Mouse (Mus musculus): Measurements from ENCODE around the gene Urb1. TPM values are rescaled to one million over a fixed set of nuclear protein-coding genes. Genes with fewer than 3 reads are reported as not detected.

Gene Urb1
- total and polyA plus RNA-seq, 3 experiments: 21.1 to 34.5 (median 29.4) TPM

DNA sequence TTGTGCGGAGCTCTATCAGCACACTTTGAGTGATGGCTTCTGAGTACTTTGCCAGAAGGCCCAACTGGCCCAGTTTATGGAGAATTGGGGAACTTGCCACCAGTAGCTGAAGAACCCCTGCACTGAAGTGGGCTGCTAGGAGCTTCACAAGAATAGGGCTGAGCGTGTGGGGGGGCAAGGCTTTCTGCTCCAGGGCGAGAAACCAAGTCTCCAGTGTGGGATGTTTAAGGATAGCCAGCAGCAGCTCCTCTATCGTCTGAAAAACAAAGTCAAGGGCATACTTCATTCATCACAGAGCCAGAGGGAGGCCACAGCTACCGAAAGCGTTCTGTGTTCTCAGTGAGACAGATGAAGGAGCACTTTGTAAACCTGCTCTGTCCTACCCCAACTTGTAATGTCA, 35.6 kb downstream of the Urb1 start:
- Histone ChIP-seq H3K79me2 (replicated peaks; ENCODE audit: control insufficient read depth, extremely low read depth, insufficient read depth, poor library complexity, severe bottlenecking) (no peaks in the 10 kb centered on the region), H3K27me3 (replicated peaks) (no peaks in the 10 kb centered on the region), H3K27ac (ENCODE audit: insufficient read depth, low read depth) (no peak overlapping the region), H3K4me3 (replicated peaks in 1 of 3; ENCODE audit: low read depth in 2 of 3, low read length in 2 of 3, poor library complexity in 1 of 3) (no peak overlapping the region), H3K4me1 (ENCODE audit: control insufficient read depth in 1 of 2, insufficient read depth in 2 of 2) (no peaks in the 10 kb centered on the region), H3K9ac (ENCODE audit: insufficient read depth, low read depth) (no peak overlapping the region), H3K36me3 (replicated peaks in 1 of 2; ENCODE audit: control insufficient read depth in 1 of 2, insufficient read depth in 1 of 2, low read length in 1 of 2) (peaks cover 92 to 100% of the 10 kb centered on the region in 2 experiments), H3K9me3 (replicated peaks; ENCODE audit: low read length) (no peaks in the 10 kb centered on the region), H3K4me2 (ENCODE audit: insufficient read depth, low read depth, poor library complexity, severe bottlenecking) (no peak overlapping the region)
- DNase-seq (ENCODE audit: extremely low read depth): no peak
- dilution Hi-C loops (cut with MboI; ENCODE audit: extremely low pct_ligation_motif_present, extremely low pct_unique_long_range_greater_than_20kb, low sequenced_read_pairs) (no loop called here), in situ Hi-C loops (cut with MboI; ENCODE audit: low pct_ligation_motif_present, low pct_unique_long_range_greater_than_20kb, low sequenced_read_pairs) (no loop called here)
- TF ChIP-seq UBTF (IDR thresholded peaks at IDR 0.05; ENCODE audit: low read depth, low read length): no peak
- no peak for TF ChIP-seq POLR2AphosphoS2 (IDR thresholded peaks at IDR 0.05; ENCODE audit: low read depth, low read length)
- no peak for TF ChIP-seq SIN3A (IDR thresholded peaks at IDR 0.05; ENCODE audit: low read length)
- no peak for TF ChIP-seq CHD2 (IDR thresholded peaks at IDR 0.05; ENCODE audit: low read length)
- TF ChIP-seq CHD1 (IDR thresholded peaks at IDR 0.05; ENCODE audit: low read depth, low read length): no peak
- TF ChIP-seq MEF2A (IDR thresholded peaks at IDR 0.05; ENCODE audit: borderline replicate concordance, low read depth, low read length): no peak
- no peak for TF ChIP-seq USF1 (IDR thresholded peaks at IDR 0.05; ENCODE audit: low read depth, low read length)
- no peak for TF ChIP-seq PAX5 (IDR thresholded peaks at IDR 0.05; ENCODE audit: low read length)
- TF ChIP-seq ZKSCAN1 (IDR thresholded peaks at IDR 0.05; ENCODE audit: borderline replicate concordance, low read depth, low read length): no peak
- TF ChIP-seq ZC3H11A (IDR thresholded peaks at IDR 0.05; ENCODE audit: low read depth, low read length): no peak
- no peak for TF ChIP-seq ZNF384 (IDR thresholded peaks at IDR 0.05; ENCODE audit: low read depth, low read length)
- TF ChIP-seq JUND (conservative IDR thresholded peaks at IDR 0.05; ENCODE audit: low read depth, low read length): no peak
- TF ChIP-seq KAT2A (IDR thresholded peaks at IDR 0.05; ENCODE audit: insufficient replicate concordance, low read length): no peak
- no peak for TF ChIP-seq GABPA (IDR thresholded peaks at IDR 0.05; ENCODE audit: insufficient replicate concordance, low read depth, low read length)
- TF ChIP-seq POLR2A (IDR thresholded peaks at IDR 0.05; ENCODE audit: low read depth, low read length): no peak
- TF ChIP-seq NELFE (IDR thresholded peaks at IDR 0.05; ENCODE audit: low read depth, low read length): no peak
- TF ChIP-seq TCF12 (IDR thresholded peaks at IDR 0.05; ENCODE audit: low read depth, low read length): no peak
- TF ChIP-seq NRF1 (IDR thresholded peaks at IDR 0.05; ENCODE audit: low read depth, low read length): no peak
- no peak for TF ChIP-seq ETS1 (conservative IDR thresholded peaks at IDR 0.05; ENCODE audit: low read depth, low read length)

DNA sequence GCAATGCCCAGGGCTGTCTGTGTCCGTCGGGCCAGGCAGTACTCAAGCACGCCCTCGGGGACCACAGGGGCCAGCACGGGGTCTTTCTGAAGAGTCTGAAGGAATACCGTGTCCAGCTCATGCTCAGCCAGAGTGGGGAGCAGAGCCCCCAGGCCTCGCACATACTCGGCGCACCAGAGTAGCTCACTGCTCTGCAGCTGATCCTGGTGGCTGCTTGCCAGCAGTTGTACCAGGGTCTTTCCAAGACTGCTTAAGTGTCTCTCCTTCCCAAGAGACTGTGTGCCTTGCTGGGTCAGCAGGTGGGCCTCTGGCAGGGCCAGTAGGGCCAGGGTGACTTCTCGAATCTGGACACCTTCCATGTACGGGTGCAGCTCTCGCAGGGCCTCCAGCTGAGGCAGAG, 36.0 kb downstream of the Urb1 start:
- Histone ChIP-seq H3K36me3 (replicated peaks in 1 of 2; ENCODE audit: control insufficient read depth in 1 of 2, insufficient read depth in 1 of 2, low read length in 1 of 2) (peaks cover 92 to 100% of the 10 kb centered on the region in 2 experiments), H3K27me3 (replicated peaks) (no peaks in the 10 kb centered on the region), H3K4me2 (ENCODE audit: insufficient read depth, low read depth, poor library complexity, severe bottlenecking) (no peak overlapping the region), H3K79me2 (replicated peaks; ENCODE audit: control insufficient read depth, extremely low read depth, insufficient read depth, poor library complexity, severe bottlenecking) (no peaks in the 10 kb centered on the region), H3K9me3 (replicated peaks; ENCODE audit: low read length) (no peaks in the 10 kb centered on the region), H3K4me3 (replicated peaks in 1 of 3; ENCODE audit: low read depth in 2 of 3, low read length in 2 of 3, poor library complexity in 1 of 3) (no peak overlapping the region), H3K4me1 (ENCODE audit: control insufficient read depth in 1 of 2, insufficient read depth in 2 of 2) (no peaks in the 10 kb centered on the region), H3K9ac (ENCODE audit: insufficient read depth, low read depth) (no peak overlapping the region), H3K27ac (ENCODE audit: insufficient read depth, low read depth) (no peak overlapping the region)
- in situ Hi-C loops (cut with MboI; ENCODE audit: low pct_ligation_motif_present, low pct_unique_long_range_greater_than_20kb, low sequenced_read_pairs): no loop called here
- dilution Hi-C loops (cut with MboI; ENCODE audit: extremely low pct_ligation_motif_present, extremely low pct_unique_long_range_greater_than_20kb, low sequenced_read_pairs): no loop called here
- DNase-seq (ENCODE audit: extremely low read depth): no peak
- TF ChIP-seq POLR2AphosphoS2 (IDR thresholded peaks at IDR 0.05; ENCODE audit: low read depth, low read length) (no peak), USF1 (IDR thresholded peaks at IDR 0.05; ENCODE audit: low read depth, low read length) (no peak), BHLHE40 (IDR thresholded peaks at IDR 0.05; ENCODE audit: low read depth, low read length) (no peak), UBTF (IDR thresholded peaks at IDR 0.05; ENCODE audit: low read depth, low read length) (no peak), ZMIZ1 (IDR thresholded peaks at IDR 0.05; ENCODE audit: low read depth, low read length) (no peak), E2F4 (IDR thresholded peaks at IDR 0.05; ENCODE audit: insufficient replicate concordance, low read depth, low read length) (no peak), CTCF (conservative IDR thresholded peaks at IDR 0.05 in 1 of 2, IDR thresholded peaks at IDR 0.05 in 1 of 2; ENCODE audit: low read depth in 2 of 2, low read length in 2 of 2) (no peak), MXI1 (IDR thresholded peaks at IDR 0.05; ENCODE audit: low read depth, low read length) (no peak), NRF1 (IDR thresholded peaks at IDR 0.05; ENCODE audit: low read depth, low read length) (no peak), NELFE (IDR thresholded peaks at IDR 0.05; ENCODE audit: low read depth, low read length) (no peak), ZKSCAN1 (IDR thresholded peaks at IDR 0.05; ENCODE audit: borderline replicate concordance, low read depth, low read length) (no peak), EP300 (IDR thresholded peaks at IDR 0.05; ENCODE audit: low read length) (no peak), USF2 (conservative IDR thresholded peaks at IDR 0.05; ENCODE audit: low read depth, low read length) (no peak), TCF12 (IDR thresholded peaks at IDR 0.05; ENCODE audit: low read depth, low read length) (no peak)

Measured in CH12.LX (cell line).